ENCODE assay signal across 9 mouse cellular contexts in genomic region chr1:60669664-60670063, GRCm38 (mm10). TPM values are rescaled to one million over a fixed set of nuclear protein-coding genes. Genes with fewer than 3 reads are reported as not detected.
"Had no signal": no experiment of that assay in that cellular context is flagged by ENCODE, and none has a peak within 500 bp of the region (broad histone marks: within the 10 kb centered on the region; RNA-seq: fewer than 3 reads in every experiment).

No protein-coding gene starts in this region.

- H3K9me3 ChIP-seq: kidney, embryonic 15.5 days; limb, embryonic 10.5 days; midbrain, embryonic 13.5 days had no signal

- H3K4me3 ChIP-seq: kidney, embryonic 15.5 days; left cerebral cortex, adult 2 months; limb, embryonic 10.5 days; midbrain, embryonic 13.5 days had no signal

- H3K9ac ChIP-seq: kidney, embryonic 15.5 days; midbrain, embryonic 13.5 days had no signal

- DNase-seq: lung, adult 2 months; lung, postnatal 36 days; right cerebral cortex, postnatal 14 days; thymus, postnatal 36 days had no signal

- H3K27me3 ChIP-seq: kidney, embryonic 15.5 days; midbrain, embryonic 13.5 days had no signal

- H3K27ac ChIP-seq: left cerebral cortex, adult 2 months; limb, embryonic 10.5 days; midbrain, embryonic 13.5 days had no signal

- ATAC-seq: midbrain, embryonic 13.5 days had no signal

- H3K36me3 ChIP-seq: kidney, embryonic 15.5 days; limb, embryonic 10.5 days; midbrain, embryonic 13.5 days had no signal

- H3K4me2 ChIP-seq: kidney, embryonic 15.5 days; midbrain, embryonic 13.5 days had no signal

RNA-seq across cellular contexts. Expression of gene Cd28, which starts 46.9 kb away (rescaled TPM):
- total RNA-seq: midbrain, postnatal 0 days had no signal
